Mouse (Mus musculus) embryo, embryonic 11 days (tissue): ENCODE data around the gene Fam214a.

Experiments used
- DNase-seq: peaks from one replicate; pipeline ENCODE4 v3.0.0-alpha.2; 2015

Fam214a gene

DNA sequence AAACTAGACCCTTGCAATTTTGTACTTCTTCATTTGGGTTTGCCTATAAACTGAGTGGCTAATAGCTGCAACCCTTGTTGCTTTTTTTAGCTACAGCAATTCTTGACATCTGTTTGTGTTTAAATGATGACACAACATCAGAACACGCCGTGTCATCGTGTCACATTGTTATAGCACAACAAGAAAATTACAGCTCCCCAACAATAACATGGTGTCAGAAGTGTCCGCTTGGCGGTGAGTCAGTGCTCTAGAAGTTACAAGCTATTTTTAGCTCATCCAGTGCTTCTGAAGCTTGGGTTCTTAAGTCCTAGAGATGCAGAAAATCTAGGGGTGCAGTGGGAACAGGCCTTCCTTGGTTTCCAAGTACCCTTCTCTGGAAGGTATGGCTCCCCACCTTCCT is 578 bp upstream of the Fam214a start:
- no peak for DNase-seq

DNA sequence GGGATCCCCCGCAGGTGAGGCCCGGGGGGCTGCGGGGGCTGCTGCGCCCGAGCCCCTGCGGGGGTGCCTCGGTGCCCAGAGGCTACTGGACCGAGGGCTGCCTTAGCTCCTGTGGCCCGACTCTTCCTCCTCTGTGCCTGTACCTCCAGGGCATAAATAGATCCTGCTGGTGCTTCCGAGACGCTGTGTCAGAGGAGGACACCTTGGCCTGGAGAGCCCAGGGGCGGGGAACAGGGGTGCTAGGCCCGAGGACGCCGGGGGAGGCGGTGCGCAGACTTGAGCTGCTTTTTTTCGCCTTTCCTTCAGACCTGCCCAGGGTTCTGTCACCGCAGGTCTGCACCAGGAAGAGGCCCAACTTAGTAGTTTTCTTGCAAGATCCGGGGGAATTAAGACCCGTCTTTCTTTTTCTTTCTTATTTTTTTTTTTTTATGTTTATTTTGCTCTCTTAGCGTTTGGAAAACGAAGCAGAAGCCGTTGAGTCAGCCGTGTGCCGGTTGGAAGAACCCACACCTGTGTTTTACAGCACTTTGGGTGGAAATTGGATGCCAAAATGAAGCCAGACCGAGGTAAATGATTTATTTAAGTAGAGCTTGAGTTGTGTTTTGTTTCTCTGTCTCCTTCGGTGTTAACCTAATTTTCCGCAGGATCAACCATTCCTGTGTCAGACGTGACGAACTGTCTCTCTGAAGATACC is 728 bp downstream of the Fam214a start:
- peak; percentile 79 for DNase-seq

DNA sequence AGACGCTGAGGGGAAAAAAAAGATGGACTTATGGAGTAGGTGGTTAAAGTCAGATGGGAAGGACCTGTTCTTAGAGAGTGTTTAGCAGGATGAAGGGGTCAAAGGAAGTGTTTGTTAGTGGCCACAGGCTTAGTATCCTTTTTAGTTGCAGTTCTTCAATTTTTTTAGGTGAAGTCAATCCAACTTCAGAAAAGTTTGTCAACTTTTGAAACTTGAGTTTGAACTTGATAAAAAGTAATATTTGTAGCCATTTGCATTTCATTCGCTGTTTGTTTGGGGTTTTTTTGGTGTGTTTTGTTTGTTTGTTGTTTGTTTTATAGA is 1.2 kb downstream of the Fam214a start:
- no peak for DNase-seq

DNA sequence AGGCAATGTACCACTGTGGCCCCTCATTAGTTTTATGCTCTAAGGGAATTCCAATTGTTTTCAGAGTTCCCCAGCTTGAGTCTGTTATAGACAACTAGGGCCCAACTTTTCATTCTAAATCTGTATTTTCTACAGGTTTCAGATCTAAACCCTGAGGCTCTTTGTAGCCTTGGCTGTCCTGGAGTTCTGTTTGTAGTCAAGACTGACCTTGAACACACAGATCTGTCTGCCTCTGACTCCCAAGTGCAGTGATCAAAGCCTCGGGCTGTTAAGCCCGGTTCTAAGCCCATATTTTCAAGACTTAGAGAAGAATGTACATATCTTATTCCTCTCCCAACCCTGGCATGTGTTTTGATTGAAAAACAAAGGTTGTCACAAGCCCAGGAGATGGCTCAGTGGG is 1.7 kb downstream of the Fam214a start:
- DNase-seq = no peak

DNA sequence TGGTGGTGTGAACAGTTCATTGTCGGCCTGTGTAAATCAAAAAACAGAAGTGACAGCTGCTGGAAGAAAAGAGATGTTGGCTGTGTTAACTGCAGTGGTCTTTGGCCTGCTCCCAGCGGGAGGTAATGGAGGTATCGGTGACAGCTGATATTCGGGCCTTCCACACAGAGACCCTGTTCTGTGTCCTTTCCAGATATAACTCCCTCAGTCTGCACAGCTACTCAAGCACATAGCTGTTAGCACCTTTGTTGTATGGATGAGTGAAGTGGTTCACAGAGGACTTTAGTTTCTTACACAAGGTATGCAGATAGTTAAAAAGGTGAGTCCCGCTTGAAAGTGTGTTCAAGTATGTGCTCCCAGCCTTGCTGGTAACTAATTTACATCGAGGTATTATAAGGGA is 7.9 kb downstream of the Fam214a start:
- DNase-seq = no peak

DNA sequence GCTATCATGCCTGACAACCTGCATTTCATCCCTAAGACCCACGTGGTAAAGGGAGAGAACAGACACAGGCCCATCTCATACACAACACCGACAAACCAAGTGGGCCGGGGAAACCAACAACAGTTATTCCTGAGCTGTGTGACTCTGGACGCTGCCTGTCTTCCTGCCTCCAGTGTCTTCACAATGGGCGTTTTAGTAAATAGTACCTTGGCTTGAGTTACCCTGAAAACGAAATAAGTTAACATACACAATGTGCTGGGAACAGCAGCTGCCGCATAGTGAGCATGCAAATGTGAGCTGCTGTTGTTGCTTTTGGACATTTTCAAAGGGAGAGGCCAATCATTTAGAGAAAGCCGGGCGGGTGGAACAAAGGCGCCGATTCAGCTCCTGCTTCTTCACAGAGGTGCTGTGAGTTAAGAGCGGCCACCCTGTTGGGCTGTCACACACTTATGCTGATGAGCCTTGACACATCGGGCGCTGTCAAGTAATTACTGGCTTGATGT is 8.4 kb downstream of the Fam214a start:
- peak; percentile 40 for DNase-seq

DNA sequence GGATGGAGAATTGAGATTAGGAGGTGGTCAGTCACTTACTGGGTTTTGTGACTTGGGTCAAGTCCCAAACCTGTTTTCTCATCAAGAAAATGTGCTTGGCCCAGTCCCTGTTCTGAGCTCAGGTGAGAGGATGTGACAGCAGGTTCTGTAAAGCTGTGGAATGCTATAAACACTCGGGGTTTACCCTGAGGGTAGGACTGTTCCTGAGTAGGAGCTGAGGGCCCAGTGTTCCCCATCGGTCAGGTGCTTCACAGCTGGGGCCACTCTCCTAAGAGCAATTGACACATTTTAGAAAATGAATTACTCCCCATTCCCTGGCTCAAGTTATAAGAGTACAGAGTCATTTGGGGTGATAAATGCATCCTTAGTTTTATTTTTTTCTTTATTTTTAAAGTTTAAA is 11.3 kb downstream of the Fam214a start:
- no peak for DNase-seq

DNA sequence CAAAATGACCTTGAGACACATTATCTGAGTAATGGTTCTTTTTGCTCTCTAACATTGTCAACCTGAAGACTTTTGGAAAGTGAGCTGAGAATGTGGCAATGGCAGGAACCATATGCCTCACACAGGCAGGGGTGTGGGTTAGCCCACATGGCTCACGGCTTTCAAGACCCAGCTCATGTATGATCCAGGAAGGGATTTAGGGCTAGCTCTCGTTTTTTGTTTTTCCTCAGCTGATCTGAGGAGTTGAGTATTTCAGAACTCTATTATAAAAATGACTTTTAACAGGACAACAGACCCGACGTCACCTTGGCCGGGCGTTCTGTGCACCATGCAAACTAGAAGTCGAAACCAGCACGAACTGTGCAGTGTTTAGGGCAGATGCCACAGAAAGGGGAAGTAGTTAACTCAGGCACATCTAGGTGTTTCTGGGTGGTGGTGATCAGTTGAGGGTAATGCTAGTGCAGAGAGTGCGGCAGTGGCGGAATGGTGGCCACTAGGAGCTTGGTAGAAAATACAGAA is 12.2 kb downstream of the Fam214a start:
- no peak for DNase-seq

DNA sequence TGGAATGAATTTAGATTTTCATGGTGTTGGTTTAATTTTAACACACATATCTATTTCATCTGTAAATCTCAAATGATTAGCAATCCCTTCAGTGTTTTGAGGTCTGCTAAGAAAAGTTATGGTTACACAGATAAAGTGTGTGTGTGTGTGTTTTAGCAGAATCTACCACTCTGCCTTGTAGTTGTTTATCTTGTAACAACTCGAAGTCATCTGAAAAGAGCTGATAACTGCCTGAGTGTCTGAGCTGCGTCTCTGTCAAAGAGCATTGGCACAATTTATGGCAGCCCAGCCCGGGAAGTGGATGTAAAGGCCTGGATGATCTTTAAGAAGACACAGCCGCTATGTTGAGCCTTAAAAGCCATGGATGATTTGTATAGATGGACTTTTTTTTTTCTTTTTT is 13.5 kb downstream of the Fam214a start:
- DNase-seq = no peak

DNA sequence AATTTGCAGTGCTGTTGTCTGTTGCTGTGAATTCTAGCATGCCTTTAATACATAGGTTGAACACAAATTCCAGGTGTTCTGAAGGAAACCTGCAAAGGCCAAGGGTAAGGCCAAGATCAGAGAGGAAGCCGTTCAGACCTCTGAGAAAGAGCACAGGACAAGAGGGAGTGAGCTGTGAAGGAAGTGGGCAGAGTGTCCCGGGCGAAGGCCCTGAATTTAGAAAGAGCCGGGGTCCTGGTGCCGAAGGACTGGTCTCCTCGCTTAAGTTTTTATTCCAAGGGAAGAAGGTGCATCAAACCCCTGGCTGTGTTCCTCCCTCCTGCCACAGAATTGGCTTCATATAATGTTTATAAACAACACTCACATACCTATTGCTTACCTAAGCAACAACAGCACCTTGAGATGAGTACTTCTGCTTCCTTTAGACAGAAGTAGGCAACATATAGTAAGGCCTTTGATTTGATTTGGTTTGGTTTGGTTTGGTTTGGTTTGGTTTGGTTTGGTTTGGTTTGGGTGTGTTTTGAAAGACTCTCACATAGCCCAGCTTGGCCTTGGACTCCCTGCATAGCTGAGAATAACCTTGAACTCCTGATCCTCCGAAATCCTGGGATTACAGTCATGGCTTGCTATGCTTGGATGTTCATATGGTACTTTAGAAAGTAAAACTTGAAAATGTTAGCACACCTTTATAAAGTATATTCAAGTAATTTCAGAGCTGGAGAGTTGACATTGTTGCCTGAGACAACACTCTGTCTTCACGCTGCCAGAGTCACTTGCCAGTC is 16.2 kb downstream of the Fam214a start:
- no peak for DNase-seq

DNA sequence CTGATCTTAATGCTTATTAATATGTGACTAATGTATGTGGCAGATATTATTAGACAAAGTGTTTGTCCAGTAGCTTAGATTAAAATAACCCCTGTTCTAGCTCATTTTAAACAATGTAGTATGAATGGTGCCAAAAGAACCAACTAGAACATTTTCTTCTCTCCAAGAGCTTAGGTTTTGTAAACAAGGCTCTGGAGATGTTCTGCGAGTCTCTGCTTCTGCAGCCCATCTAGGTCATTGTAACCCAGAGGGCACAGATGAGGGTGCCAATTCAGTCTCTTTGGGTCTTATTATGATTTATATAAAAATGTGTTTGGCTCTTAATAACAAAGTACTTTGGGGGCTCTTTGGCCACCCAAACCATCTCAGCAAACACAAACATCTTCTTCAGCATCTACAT is 17.9 kb downstream of the Fam214a start:
- DNase-seq = no peak

DNA sequence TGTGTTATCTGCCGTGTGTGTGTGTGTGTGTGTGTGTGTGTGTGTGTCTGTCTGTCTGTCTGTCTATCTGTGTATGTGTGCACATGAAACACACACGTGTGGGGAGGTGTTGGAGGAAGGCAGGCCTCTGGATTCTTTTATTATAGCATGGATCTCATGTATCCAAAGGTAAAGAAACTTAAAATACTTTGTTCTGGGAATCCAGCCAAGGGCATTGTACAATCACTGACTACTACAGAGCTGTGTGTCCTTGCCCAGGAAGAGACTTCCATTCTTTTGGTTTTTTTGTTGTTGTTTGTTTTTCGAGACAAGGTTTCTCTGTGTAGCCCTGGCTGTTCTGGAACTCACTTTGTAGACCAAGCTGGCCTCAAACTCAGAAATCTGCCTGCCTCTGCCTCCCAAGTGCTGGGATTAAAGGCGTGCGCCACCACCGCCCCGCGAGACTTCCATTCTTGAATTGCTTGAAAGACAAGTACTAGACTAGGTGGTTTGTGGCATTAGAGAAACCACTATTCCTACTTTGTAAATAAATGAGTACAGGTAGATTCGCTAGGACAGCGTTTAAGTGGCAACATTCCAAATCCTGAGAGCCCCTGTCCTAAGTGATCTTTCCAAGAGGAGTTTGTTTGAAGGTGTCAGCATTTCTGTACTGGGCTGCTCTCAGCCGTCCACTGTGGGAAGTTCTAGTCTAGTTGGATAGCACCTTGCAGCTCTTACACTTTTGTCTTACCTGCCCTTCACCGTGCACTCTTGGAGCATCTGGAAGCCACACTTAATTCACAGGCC is 18.7 kb downstream of the Fam214a start:
- DNase-seq = no peak

DNA sequence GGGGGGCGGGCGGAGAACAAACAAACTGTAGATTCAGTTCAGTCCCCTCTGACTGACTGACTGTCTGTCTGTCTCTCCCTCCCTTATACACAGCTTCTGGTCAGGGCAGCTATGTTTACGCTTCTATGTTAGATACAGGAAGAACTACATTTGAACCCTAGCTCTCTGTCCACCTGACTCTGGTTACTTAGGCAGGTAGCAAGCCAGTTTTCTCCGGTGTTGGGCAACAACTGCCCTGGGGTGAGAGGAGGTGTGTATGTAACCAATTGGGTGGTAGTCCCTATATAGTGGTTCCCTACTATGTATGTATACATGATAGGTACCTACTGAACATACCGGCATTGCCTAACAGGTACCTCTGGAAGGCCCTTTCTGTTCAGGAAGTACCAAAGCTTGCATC is 20.1 kb downstream of the Fam214a start:
- no peak for DNase-seq

DNA sequence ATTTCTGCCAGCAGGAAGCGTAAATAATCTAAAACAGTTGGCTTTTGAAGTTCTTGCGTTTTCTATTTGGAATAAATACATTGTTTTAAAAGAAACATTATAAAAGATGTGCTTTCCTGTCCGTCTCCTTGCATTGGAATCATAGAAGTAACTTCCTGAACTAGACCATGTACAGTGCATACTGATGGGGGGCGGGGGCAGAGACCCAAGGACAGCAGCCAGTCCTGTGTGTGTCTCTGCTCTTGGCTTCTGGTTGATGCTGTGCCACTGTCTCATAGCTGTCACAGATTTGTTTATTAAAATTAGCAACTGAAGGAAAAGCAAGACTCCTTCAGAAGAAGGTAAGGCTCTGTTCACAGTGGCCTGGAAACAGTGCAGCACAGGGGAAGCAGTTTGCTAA is 20.5 kb downstream of the Fam214a start:
- DNase-seq = no peak

DNA sequence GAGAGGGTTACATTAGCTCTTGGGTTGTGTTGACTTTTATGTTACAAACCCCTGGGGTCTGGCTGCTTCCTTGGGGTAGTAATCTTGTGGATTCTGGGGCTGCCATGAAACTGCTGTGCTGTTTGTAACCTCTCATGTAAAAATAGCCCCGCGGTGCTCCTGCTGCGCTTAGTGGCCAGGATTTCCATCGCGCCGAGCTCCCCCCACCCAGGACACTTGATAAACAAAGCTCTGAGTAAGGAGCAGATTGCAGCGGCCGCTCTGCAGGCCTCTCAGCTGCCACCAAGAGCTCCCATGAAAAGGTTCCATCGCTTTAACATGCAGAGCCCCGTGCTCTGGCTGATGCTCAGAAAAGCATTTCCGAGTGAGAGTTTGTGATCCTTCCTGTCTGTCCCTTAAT is 22.1 kb downstream of the Fam214a start:
- DNase-seq = peak; percentile 57

DNA sequence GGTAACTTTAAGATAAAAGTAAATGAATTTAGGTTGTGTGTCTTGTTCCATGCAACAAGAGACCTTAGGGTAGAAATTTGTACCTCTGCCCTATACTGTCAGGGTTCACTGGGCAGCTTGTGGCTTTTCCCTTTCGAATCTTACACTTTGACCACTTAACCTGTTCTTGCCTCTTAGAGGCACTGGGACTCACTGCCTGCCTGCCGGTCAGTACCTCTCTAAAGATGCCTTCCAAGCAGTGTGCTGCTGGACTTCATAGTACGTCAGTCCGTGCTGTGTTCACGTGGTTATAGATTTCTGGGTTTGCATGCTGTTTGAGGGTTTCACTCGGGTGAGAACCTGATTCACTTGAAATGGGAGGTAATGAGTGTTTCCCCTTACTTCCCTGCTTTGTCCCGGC is 22.7 kb downstream of the Fam214a start:
- DNase-seq = no peak

DNA sequence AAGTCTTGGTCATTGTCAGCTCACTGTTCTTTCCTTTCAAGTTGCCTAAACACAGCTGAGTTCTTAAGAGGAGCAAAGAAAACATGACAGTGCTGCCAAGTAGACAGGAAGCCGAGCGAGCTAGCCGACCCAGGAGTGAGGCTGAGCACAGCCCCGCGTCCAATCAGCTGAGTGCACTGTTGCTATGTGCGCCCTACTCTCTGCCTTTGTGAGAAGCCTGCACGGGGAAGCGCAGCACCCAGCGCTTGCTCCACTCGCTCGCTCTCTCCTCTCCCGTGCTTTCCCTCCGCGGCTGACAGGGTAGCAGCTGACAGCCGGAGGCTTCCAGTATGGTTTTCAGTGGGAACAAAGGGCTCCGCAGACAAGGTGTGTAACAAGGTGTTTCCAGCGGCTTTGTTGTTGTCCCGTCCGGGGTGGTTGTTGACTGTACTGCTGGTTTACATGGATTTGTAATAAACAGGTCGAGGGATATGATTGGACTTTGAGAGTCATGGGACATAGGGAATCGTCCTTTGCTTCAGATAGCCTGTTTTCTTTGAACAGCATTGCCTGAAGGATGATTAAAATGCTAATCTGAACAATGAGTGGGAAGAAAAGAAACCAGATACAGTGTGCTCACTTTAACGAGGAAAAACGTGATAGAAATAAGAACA is 23.4 kb downstream of the Fam214a start:
- DNase-seq = peak; percentile 91

DNA sequence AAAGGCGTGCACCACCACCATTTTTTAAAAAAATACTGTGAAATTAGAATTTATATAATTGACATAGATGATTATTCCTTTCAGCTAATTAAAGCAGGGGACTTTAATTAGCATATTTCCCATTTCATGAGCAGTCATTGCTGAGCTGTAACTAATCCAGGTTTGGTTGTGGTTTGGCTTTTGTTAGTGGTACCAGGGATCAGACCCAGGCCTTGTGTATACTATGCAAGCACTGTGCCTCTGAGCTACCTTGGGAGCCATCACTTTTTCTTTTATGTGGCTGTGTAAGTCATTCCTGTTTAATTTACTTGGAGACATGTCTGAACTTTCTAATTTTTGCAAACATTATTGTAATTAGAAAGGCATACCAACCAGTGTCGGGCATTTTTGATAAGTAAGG is 24.6 kb downstream of the Fam214a start:
- no peak for DNase-seq

DNA sequence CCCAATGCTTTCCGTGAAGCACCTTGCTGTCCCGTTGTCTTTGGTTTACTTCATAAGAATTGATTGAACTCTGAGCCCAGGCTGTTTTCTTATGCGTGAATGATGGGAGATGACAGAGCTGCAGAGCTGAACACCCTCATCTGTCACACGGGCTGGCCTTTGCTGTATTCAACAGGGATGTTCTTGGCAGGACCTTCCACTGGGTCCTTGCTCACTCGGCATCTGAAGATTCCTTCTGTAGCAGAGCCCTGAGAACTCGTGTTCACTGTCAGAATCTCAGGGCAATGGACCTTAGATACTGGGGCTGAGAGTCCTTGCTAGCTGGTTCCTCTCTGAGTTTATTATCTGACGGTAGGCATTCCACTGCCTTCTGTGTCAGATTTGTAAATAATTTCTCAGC is 25.3 kb downstream of the Fam214a start:
- DNase-seq = no peak

DNA sequence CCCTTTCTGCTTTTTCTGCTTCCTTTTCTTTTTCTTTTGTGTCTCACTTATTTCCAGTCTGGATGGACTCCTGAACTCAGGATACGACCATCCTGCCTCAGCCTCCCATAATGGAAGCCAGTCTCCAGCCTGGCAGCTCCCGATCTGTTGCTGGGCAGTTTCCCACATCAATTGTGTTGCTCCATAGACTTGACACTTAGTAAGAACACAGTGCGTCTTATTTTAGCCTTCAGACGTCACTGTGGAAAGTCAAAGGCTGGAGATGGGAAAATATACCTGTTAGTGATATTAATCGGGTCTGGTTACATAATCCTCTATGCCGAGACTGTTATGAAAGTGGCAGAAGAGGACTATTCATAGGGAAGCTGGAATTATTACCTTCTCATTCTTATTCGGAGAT is 26.2 kb downstream of the Fam214a start:
- DNase-seq = no peak

DNA sequence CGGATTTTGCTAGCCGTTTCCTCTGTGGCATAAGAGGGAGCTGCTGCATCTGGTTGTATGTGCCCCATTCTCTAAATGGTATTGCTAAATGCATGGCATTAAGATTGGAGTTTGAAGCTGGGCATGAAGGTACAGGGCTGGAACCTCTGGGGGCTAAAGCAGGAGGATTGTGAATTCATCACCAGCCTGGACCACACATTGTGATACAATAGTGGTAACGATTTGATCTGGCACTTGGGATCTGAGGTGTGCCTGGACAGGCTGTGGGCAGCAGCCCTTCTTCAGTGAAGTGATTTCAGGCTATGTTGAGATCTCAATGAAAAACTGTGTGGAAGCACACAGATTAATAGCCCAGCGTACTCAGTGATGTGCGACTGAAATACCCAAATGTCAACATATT is 26.7 kb downstream of the Fam214a start:
- no peak for DNase-seq

DNA sequence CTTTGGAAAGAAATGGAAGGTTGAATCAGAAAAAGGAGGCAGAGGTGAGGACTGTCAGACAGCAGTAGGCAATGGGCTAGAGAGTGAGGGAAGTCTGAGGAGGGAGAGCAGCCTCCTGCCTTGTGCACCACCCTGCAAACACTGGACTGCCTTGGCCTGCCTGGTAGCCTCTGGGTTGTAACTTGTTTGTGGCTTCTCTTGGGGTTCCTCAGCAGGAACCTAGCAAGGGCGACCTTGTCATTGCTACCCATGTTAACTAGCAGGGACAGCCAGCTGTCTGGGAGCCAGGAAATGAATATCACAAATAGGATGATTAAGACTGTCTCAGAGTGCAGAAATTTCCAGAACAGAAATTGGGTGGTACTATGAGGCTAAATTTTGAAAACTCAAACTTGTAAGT is 27.2 kb downstream of the Fam214a start:
- no peak for DNase-seq

DNA sequence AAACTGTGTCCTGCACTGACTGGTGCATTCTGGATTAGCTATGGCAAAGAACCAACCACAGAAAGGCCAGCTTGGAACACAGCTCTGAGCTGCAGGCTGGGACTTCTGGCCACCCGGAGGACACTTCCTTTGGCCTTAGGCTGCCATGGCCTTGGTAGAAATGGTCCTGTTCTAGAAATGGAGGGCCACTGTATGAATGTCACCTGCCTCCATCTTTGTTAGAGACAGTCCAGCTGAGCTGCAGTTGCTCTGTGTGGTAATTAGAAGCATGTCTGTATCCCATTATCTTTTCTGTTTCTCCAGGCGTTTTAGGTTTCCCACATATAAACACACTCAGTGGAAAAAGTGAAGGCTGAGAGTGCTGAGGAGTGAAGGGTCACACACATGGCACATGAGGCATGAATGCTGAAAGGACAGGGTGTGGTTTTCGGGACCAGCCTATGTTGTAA is 29.0 kb downstream of the Fam214a start:
- peak; percentile 9 for DNase-seq
